Mouse (Mus musculus) liver, embryonic 14.5 days (tissue): ENCODE results near the gene Txnrd3.

Experiments
- CTCF ChIP-seq: IDR thresholded peaks from 2 replicates; pipeline ENCODE4 v1.5.1; 2016; ENCODE audit warnings: antibody characterized with exemption, low read depth, control low read depth
- EP300 ChIP-seq: IDR thresholded peaks from 2 replicates; pipeline ENCODE4 v1.6.1; 2016; ENCODE audit warnings: antibody characterized with exemption, low read depth

GRCm38 (mm10) chr6:89684231-89684630, 40.4 kb downstream of the Txnrd3 start:
- TF ChIP-seq CTCF (no peak), EP300 (no peak)
